Comparison of ENCODE assay signal across 8 mouse cellular contexts in genomic region chr8:108715416-108715948, GRCm38 (mm10).
DNase-seq lines count a peak whose midpoint lies in the region; ATAC-seq and TF ChIP-seq lines count a peak whose summit lies in the region.

No protein-coding gene starts in this region.

- TF ChIP-seq CTCF in bone marrow, adult 2 months (IDR thresholded peaks at IDR 0.05; ENCODE audit: control insufficient read depth, insufficient read depth, low read length) = no peak

- H3K9me3 ChIP-seq in intestine, embryonic 16.5 days (ENCODE audit: control insufficient read depth, low read length) = no peaks in the 10 kb centered on the region
- no peaks in the 10 kb centered on the region for H3K9me3 ChIP-seq in midbrain, embryonic 15.5 days

- whole genome bisulfite sequencing in bone marrow, adult 2 months = 32% methylated on average over 11 of the region's 11 CpGs
- WGBS in intestine, embryonic 16.5 days = 12% methylated on average over 11 of the region's 11 CpGs
- WGBS in midbrain, embryonic 15.5 days = 10% methylated on average over 11 of the region's 11 CpGs

- H3K9ac ChIP-seq in intestine, embryonic 16.5 days (ENCODE audit: low read depth, low read length) = peak overlapping the region; percentile 94
- H3K9ac ChIP-seq in midbrain, embryonic 15.5 days = peak overlapping the region; percentile 79

- DNase-seq in kidney, adult 9 months = peak; percentile 56
- DNase-seq in kidney, adult 18-20 months = no peak
- DNase-seq in c-Kit-positive CD71-positive TER-119-positive erythroid progenitor cells, embryonic 14.5 days (ENCODE audit: low spot score) = no peak
- no peak for DNase-seq in testis, postnatal 10 days (ENCODE audit: low spot score)
- no peak for DNase-seq in left cerebral cortex, adult 18-20 months (ENCODE audit: low spot score in 2 of 2)

- no peaks in the 10 kb centered on the region for H3K27me3 ChIP-seq in intestine, embryonic 16.5 days (replicated peaks; ENCODE audit: control insufficient read depth, insufficient read depth, low read length)
- H3K27me3 ChIP-seq in midbrain, embryonic 15.5 days (replicated peaks) = no peaks in the 10 kb centered on the region

- peaks cover 4% of the 10 kb centered on the region for H3K4me1 ChIP-seq in bone marrow, adult 2 months (ENCODE audit: control insufficient read depth, insufficient read depth, low read length)
- peaks cover 62% of the 10 kb centered on the region for H3K4me1 ChIP-seq in intestine, embryonic 16.5 days (ENCODE audit: control insufficient read depth, insufficient read depth, low read length)
- peaks cover 90% of the 10 kb centered on the region for H3K4me1 ChIP-seq in midbrain, embryonic 15.5 days

- peak overlapping the region; percentile 77 for H3K27ac ChIP-seq in bone marrow, adult 2 months (ENCODE audit: control insufficient read depth, insufficient read depth, low read depth, low read length, poor library complexity)
- peak overlapping the region; percentile 97 for H3K27ac ChIP-seq in intestine, embryonic 16.5 days (ENCODE audit: low read length)
- peak overlapping the region; percentile 100 for H3K27ac ChIP-seq in midbrain, embryonic 15.5 days

- no peaks in the 10 kb centered on the region for H3K36me3 ChIP-seq in intestine, embryonic 16.5 days (ENCODE audit: control insufficient read depth, insufficient read depth, low read length)
- no peaks in the 10 kb centered on the region for H3K36me3 ChIP-seq in midbrain, embryonic 15.5 days (replicated peaks)

- H3K4me2 ChIP-seq in intestine, embryonic 16.5 days (ENCODE audit: low read depth, low read length) = peak overlapping the region; percentile 95
- peak overlapping the region; percentile 91 for H3K4me2 ChIP-seq in midbrain, embryonic 15.5 days

- H3K4me3 ChIP-seq in bone marrow, adult 2 months (replicated peaks; ENCODE audit: control insufficient read depth, low read depth, low read length) = peak overlapping the region; percentile 58
- H3K4me3 ChIP-seq in intestine, embryonic 16.5 days (ENCODE audit: low read length) = peak overlapping the region; percentile 87
- peak overlapping the region; percentile 82 for H3K4me3 ChIP-seq in midbrain, embryonic 15.5 days

- no peak for ATAC-seq in intestine, embryonic 16.5 days
- no peak for ATAC-seq in midbrain, embryonic 15.5 days (replicated peaks)

- TF ChIP-seq POLR2A in bone marrow, adult 2 months (IDR thresholded peaks at IDR 0.05; ENCODE audit: borderline replicate concordance, control insufficient read depth, low read depth, low read length) = no peak
